Mouse (Mus musculus): Measurements from ENCODE around the gene Enpp4. TPM values are rescaled to one million over a fixed set of nuclear protein-coding genes. Genes with fewer than 3 reads are reported as not detected.

Gene Enpp4
- polyA plus RNA-seq (2012; rRNA removed): 2.1 and 3.5 TPM in 2 replicates

DNA sequence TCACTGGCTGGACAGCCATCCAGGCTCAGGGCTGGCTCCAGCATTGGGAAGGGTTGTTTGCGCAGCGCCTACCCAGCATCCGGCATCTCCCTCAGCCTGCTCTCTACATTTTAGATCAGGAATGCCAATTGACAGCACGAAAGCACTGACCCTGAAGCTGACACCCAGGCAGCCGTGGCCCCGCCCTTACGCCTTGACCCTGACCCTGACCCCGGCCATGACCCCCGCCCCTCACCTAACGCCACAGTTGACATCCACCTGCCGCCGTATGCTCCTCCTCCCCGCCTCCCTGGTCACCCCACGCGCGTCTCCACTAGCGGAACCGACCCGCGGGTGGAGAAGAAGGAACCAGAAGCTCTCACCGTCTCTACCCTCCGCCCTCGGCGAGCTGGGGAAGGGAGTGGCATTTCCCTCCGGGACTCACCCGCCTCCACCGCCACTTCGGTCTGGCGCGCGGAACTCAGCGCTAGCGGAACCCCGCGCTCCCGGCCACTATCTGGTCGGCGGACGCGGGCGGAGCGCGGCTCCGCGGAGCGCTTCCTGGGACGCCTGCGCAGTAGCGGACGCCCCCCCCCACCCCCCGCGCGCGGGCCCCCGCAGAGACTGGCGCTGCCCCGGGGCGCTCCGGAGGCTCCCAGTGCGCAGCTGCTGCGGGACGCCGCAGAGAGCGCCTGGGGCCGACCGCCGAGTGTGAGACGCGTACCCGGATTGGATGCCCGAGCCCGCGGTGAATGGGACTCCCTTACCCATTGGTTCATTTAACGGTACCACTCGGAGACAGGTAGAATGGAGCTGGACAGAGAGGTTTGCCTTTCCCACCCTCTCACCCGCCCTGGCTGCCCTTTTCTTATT lies at the start of gene Enpp4:
Gene Enpp4, minus strand, starts transcription at position 523 of the 852 bp plus-strand sequence.

DNA sequence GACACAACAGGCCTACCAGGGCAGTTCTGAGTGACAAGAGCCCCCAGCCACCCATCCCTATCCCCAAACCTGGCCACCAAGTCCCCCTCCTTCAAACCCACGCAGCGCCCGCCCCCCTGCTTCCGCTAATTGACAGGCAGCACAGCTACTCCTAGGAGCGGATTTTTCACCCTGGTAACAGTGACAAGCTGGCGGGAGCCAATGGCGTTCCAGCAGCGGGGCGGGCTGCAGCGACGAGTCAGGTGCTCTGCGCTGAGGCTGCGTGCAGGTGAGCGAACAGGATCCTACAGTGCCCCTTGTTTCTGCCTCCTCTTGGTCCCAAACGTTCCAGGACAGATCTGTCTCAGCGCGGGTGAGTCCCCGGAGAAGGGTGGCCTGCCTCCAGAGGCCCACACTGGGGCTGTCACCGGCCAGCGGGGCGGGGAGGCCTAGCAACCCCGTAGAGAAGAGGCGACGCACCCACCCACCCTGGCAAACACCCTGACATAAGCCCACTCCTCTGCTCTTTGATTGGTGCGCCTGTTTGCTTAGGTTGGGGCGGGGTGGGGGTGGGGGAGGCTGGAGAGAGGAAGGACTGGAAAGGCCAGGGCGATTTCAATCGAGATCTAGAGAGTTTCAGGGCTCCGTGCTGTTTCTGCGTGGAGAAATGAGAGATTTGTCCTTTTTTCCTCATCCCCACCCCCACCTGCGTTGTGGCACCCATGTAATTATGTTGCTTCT lies 26.8 kb downstream of the Enpp4 start, which contains the start of gene Enpp5:
Gene Enpp5, plus strand, starts transcription at position 183 of the 720 bp plus-strand sequence.

Other genes with a start within 250 kb of the Enpp4 start
- 8.5 and 14.5 TPM in 2 replicates for gene Enpp5, start 27.0 kb downstream of the Enpp4 start, polyA plus RNA-seq (2012; rRNA removed)
- gene Clic5, start 82.8 kb upstream of the Enpp4 start, polyA plus RNA-seq (2012; rRNA removed): 0.56 and 0.59 TPM in 2 replicates